Mouse (Mus musculus): Measurements from ENCODE around the gene St6gal1.

The St6gal1 gene

GRCm38 (mm10) chr16:23250556-23251444 lies 26.3 kb downstream of the St6gal1 start:
- DNase-seq (ENCODE audit: low spot score in 2 of 2): no peak

GRCm38 (mm10) chr16:23251445-23251773 lies 26.9 kb downstream of the St6gal1 start:
- DNase-seq (ENCODE audit: low spot score in 2 of 2): no peak

GRCm38 (mm10) chr16:23253620-23254019 lies 29.1 kb downstream of the St6gal1 start:
- DNase-seq (ENCODE audit: low spot score in 2 of 2): no peak

- DNase-seq (ENCODE audit: low spot score in 2 of 2): no peak
Measured at GRCm38 (mm10) chr16:23254062-23254461, 29.5 kb downstream of the St6gal1 start.

- no peak for DNase-seq (ENCODE audit: low spot score in 2 of 2)
Measured at GRCm38 (mm10) chr16:23256638-23257037, 32.1 kb downstream of the St6gal1 start.

GRCm38 (mm10) chr16:23258429-23258822 lies 33.9 kb downstream of the St6gal1 start:
- no peak for DNase-seq (ENCODE audit: low spot score in 2 of 2)

GRCm38 (mm10) chr16:23258823-23259457 lies 34.4 kb downstream of the St6gal1 start:
- no peak for DNase-seq (ENCODE audit: low spot score in 2 of 2)

GRCm38 (mm10) chr16:23259580-23259979 lies 35.0 kb downstream of the St6gal1 start:
- DNase-seq (ENCODE audit: low spot score in 2 of 2): no peak

GRCm38 (mm10) chr16:23262131-23262768 lies 37.7 kb downstream of the St6gal1 start:
- DNase-seq (ENCODE audit: low spot score in 2 of 2): no peak

- no peak for DNase-seq (ENCODE audit: low spot score in 2 of 2)
Measured at GRCm38 (mm10) chr16:23262846-23263245, 38.3 kb downstream of the St6gal1 start.

GRCm38 (mm10) chr16:23264999-23265398 lies 40.5 kb downstream of the St6gal1 start:
- no peak for DNase-seq (ENCODE audit: low spot score in 2 of 2)

- no peak for DNase-seq (ENCODE audit: low spot score in 2 of 2)
Measured at GRCm38 (mm10) chr16:23265481-23265880, 40.9 kb downstream of the St6gal1 start.

- no peak for DNase-seq (ENCODE audit: low spot score in 2 of 2)
Measured at GRCm38 (mm10) chr16:23266293-23266692, 41.8 kb downstream of the St6gal1 start.

- no peak for DNase-seq (ENCODE audit: low spot score in 2 of 2)
Measured at GRCm38 (mm10) chr16:23266896-23267295, 42.4 kb downstream of the St6gal1 start.

GRCm38 (mm10) chr16:23268231-23268630 lies 43.7 kb downstream of the St6gal1 start:
- DNase-seq (ENCODE audit: low spot score in 2 of 2): no peak

GRCm38 (mm10) chr16:23269056-23269983 lies 44.8 kb downstream of the St6gal1 start:
- no peak for DNase-seq (ENCODE audit: low spot score in 2 of 2)

- DNase-seq (ENCODE audit: low spot score in 2 of 2): no peak
Measured at GRCm38 (mm10) chr16:23269984-23270912, 45.7 kb downstream of the St6gal1 start.

- DNase-seq (ENCODE audit: low spot score in 2 of 2): no peak
Measured at GRCm38 (mm10) chr16:23270913-23271253, 46.3 kb downstream of the St6gal1 start.

- no peak for DNase-seq (ENCODE audit: low spot score in 2 of 2)
Measured at GRCm38 (mm10) chr16:23271746-23272520, 47.4 kb downstream of the St6gal1 start.
